ENCODE assay signal across 18 mouse cellular contexts in genomic region chr17:50369216-50369875, GRCm38 (mm10).
DNase-seq lines count a peak whose midpoint lies in the region; ATAC-seq and TF ChIP-seq lines count a peak whose summit lies in the region.
"Had no signal": no experiment of that assay in that cellular context is flagged by ENCODE, and none has a peak within 500 bp of the region (broad histone marks: within the 10 kb centered on the region; RNA-seq: fewer than 3 reads in every experiment).

No protein-coding gene starts in this region.

- DNase-seq in gastrocnemius, postnatal 25 days: peak; percentile 27
- peak; percentile 58 for DNase-seq in kidney, postnatal 10 days
- no peak for DNase-seq in spleen, postnatal 36 days (ENCODE audit: low spot score in 2 of 2)
- no peak for DNase-seq in cerebellum, adult 9-11 months
- no peak for DNase-seq in liver, postnatal 0 days
- DNase-seq: adrenal gland, postnatal 25 days; cerebellum, adult 11-12 months; liver, embryonic 13.5 days; right cerebral cortex, postnatal 25 days; thymus, postnatal 36 days had no signal

- H3K4me2 ChIP-seq in intestine, embryonic 15.5 days (replicated peaks): no peak overlapping the region
- H3K4me2 ChIP-seq in intestine, postnatal 0 days (replicated peaks; ENCODE audit: low read depth): no peak overlapping the region
- no peak overlapping the region for H3K4me2 ChIP-seq in liver, postnatal 0 days (ENCODE audit: low read depth, low read length)
- H3K4me2 ChIP-seq: embryonic facial prominence, embryonic 12.5 days; forebrain, embryonic 15.5 days; liver, embryonic 13.5 days; midbrain, embryonic 11.5 days; neural tube, embryonic 12.5 days had no signal

- ATAC-seq in intestine, embryonic 15.5 days: peak; percentile 43; the same call in 1 of the 2 replicates
- no peak for ATAC-seq in intestine, postnatal 0 days
- no peak for ATAC-seq in liver, postnatal 0 days
- ATAC-seq: forebrain, embryonic 15.5 days; Patski had no signal

- 77% methylated on average over 6 of the region's 6 CpGs for WGBS in intestine, embryonic 15.5 days
- WGBS in intestine, postnatal 0 days: 76% methylated on average over 6 of the region's 6 CpGs
- 59% methylated on average over 6 of the region's 6 CpGs for WGBS in small intestine, adult 2 months
- 58% methylated on average over 6 of the region's 6 CpGs for WGBS in liver, postnatal 0 days (ENCODE audit: insufficient replicate concordance)

- no peak overlapping the region for H3K9ac ChIP-seq in intestine, embryonic 15.5 days
- no peak overlapping the region for H3K9ac ChIP-seq in intestine, postnatal 0 days (ENCODE audit: low read depth, low read length)
- H3K9ac ChIP-seq in liver, postnatal 0 days (replicated peaks): no peak overlapping the region
- H3K9ac ChIP-seq: embryonic facial prominence, embryonic 12.5 days; forebrain, embryonic 15.5 days; liver, embryonic 13.5 days; neural tube, embryonic 12.5 days had no signal

- H3K36me3 ChIP-seq in intestine, embryonic 15.5 days: no peaks in the 10 kb centered on the region
- no peaks in the 10 kb centered on the region for H3K36me3 ChIP-seq in intestine, postnatal 0 days (ENCODE audit: control insufficient read depth, insufficient read depth)
- no peaks in the 10 kb centered on the region for H3K36me3 ChIP-seq in small intestine, adult 2 months (ENCODE audit: control insufficient read depth, insufficient read depth, low read length)
- no peaks in the 10 kb centered on the region for H3K36me3 ChIP-seq in liver, postnatal 0 days (replicated peaks; ENCODE audit: insufficient read depth, low read length)
- H3K36me3 ChIP-seq: embryonic facial prominence, embryonic 12.5 days; forebrain, embryonic 15.5 days; liver, embryonic 13.5 days; neural tube, embryonic 12.5 days had no signal

- no peaks in the 10 kb centered on the region for H3K4me1 ChIP-seq in intestine, embryonic 15.5 days (replicated peaks)
- no peaks in the 10 kb centered on the region for H3K4me1 ChIP-seq in intestine, postnatal 0 days (replicated peaks; ENCODE audit: control insufficient read depth, insufficient read depth, low read length)
- H3K4me1 ChIP-seq in small intestine, adult 2 months (ENCODE audit: control insufficient read depth, insufficient read depth, insufficient read length, low read length): peaks cover 7% of the 10 kb centered on the region; the same call in 1 of the 2 replicates
- H3K4me1 ChIP-seq in liver, postnatal 0 days (ENCODE audit: insufficient read depth): peaks cover 8% of the 10 kb centered on the region
- H3K4me1 ChIP-seq: embryonic facial prominence, embryonic 12.5 days; forebrain, embryonic 15.5 days; liver, embryonic 13.5 days; neural tube, embryonic 12.5 days had no signal

- H3K9me3 ChIP-seq in intestine, embryonic 15.5 days: no peaks in the 10 kb centered on the region
- H3K9me3 ChIP-seq in intestine, postnatal 0 days (ENCODE audit: control insufficient read depth): no peaks in the 10 kb centered on the region
- H3K9me3 ChIP-seq in liver, postnatal 0 days (ENCODE audit: low read length): no peaks in the 10 kb centered on the region
- H3K9me3 ChIP-seq: embryonic facial prominence, embryonic 12.5 days; forebrain, embryonic 15.5 days; liver, embryonic 13.5 days; neural tube, embryonic 12.5 days had no signal

- TF ChIP-seq POLR2A in small intestine, adult 2 months (IDR thresholded peaks at IDR 0.05; ENCODE audit: low read depth, low read length): no peak

- no peak overlapping the region for H3K27ac ChIP-seq in intestine, embryonic 15.5 days
- no peak overlapping the region for H3K27ac ChIP-seq in intestine, postnatal 0 days (ENCODE audit: low read depth, low read length)
- 0 out of 2 replicates have a peak overlapping the region, but pooled peaks have one; percentile 16 for H3K27ac ChIP-seq in small intestine, adult 2 months (ENCODE audit: insufficient read depth, low read depth, low read length)
- H3K27ac ChIP-seq in liver, postnatal 0 days (ENCODE audit: low read depth): no peak overlapping the region
- H3K27ac ChIP-seq: embryonic facial prominence, embryonic 12.5 days; forebrain, embryonic 15.5 days; liver, embryonic 13.5 days; neural tube, embryonic 12.5 days had no signal

- no peaks in the 10 kb centered on the region for H3K27me3 ChIP-seq in intestine, embryonic 15.5 days (replicated peaks)
- no peaks in the 10 kb centered on the region for H3K27me3 ChIP-seq in intestine, postnatal 0 days (replicated peaks; ENCODE audit: control insufficient read depth, insufficient read depth, low read length)
- H3K27me3 ChIP-seq in small intestine, adult 2 months (ENCODE audit: control insufficient read depth, insufficient read depth, low read length): no peaks in the 10 kb centered on the region
- H3K27me3 ChIP-seq in liver, postnatal 0 days (ENCODE audit: insufficient read depth, low read length): no peaks in the 10 kb centered on the region
- H3K27me3 ChIP-seq: embryonic facial prominence, embryonic 12.5 days; forebrain, embryonic 15.5 days; liver, embryonic 13.5 days; neural tube, embryonic 12.5 days had no signal

- no peak for TF ChIP-seq EP300 in liver, postnatal 0 days (IDR thresholded peaks at IDR 0.05; ENCODE audit: low read depth)

- H3K4me3 ChIP-seq in intestine, embryonic 15.5 days (replicated peaks): no peak overlapping the region
- no peak overlapping the region for H3K4me3 ChIP-seq in intestine, postnatal 0 days (ENCODE audit: low read depth, low read length)
- no peak overlapping the region for H3K4me3 ChIP-seq in small intestine, adult 2 months (ENCODE audit: low read depth, low read length)
- H3K4me3 ChIP-seq in liver, postnatal 0 days (ENCODE audit: low read depth, low read length): no peak overlapping the region
- H3K4me3 ChIP-seq: embryonic facial prominence, embryonic 12.5 days; forebrain, embryonic 15.5 days; liver, embryonic 13.5 days; neural tube, embryonic 12.5 days had no signal

- no peak for TF ChIP-seq CTCF in intestine, postnatal 0 days (IDR thresholded peaks at IDR 0.05; ENCODE audit: low read depth)
- TF ChIP-seq CTCF in small intestine, adult 2 months (IDR thresholded peaks at IDR 0.05; ENCODE audit: extremely low read depth, insufficient read length, insufficient replicate concordance, low read depth, low read length): no peak
- TF ChIP-seq CTCF in liver, postnatal 0 days (IDR thresholded peaks at IDR 0.05; ENCODE audit: low read depth): no peak

Comparison
In these comparisons a context has a peak if more than half of its experiments do, and no peak if none do; other contexts are left out.
1. DNase-seq: peak in gastrocnemius, postnatal 25 days (single experiment) and kidney, postnatal 10 days (single experiment); none in spleen, postnatal 36 days (0 of 2), cerebellum, adult 9-11 months (single experiment) and liver, postnatal 0 days (single experiment).